Mouse (Mus musculus): ENCODE data around the gene Olfr1423. TPM values are rescaled to one million over a fixed set of nuclear protein-coding genes. Genes with fewer than 3 reads are reported as not detected.

The Olfr1423 gene
- polyA plus RNA-seq, 1 experiment from 2014 or later: not detected

- H3K4me3 ChIP-seq (replicated peaks): peak overlapping the region; percentile 66
- no peaks in the 10 kb centered on the region for H3K27me3 ChIP-seq (replicated peaks)
- peak overlapping the region; percentile 63 for H3K9ac ChIP-seq (replicated peaks)
- H3K36me3 ChIP-seq: no peaks in the 10 kb centered on the region
- peak; percentile 83 for ATAC-seq (ENCODE audit: low FRiP score)
- H3K27ac ChIP-seq (replicated peaks): peak overlapping the region; percentile 86
- H3K4me2 ChIP-seq: peak overlapping the region; percentile 68
- 0% methylated on average over 41 of the region's 41 CpGs for WGBS
- H3K9me3 ChIP-seq (replicated peaks): no peaks in the 10 kb centered on the region
- peaks cover 31% of the 10 kb centered on the region for H3K4me1 ChIP-seq
Observed at GRCm38 (mm10) chr19:12005376-12006360, 35.4 kb downstream of the Olfr1423 start.

GRCm38 (mm10) chr19:12004216-12005008, 36.7 kb downstream of the Olfr1423 start:
- Histone ChIP-seq H3K27ac (replicated peaks) (peak overlapping the region; percentile 64), H3K4me2 (peak overlapping the region; percentile 68), H3K9ac (replicated peaks) (peak overlapping the region; percentile 58; the same call in 1 of the 2 replicates), H3K4me1 (peaks cover 31% of the 10 kb centered on the region), H3K36me3 (no peaks in the 10 kb centered on the region), H3K4me3 (replicated peaks) (peak overlapping the region; percentile 66), H3K9me3 (replicated peaks) (no peaks in the 10 kb centered on the region), H3K27me3 (replicated peaks) (no peaks in the 10 kb centered on the region)
- 59% methylated on average over 9 of the region's 9 CpGs for WGBS
- no peak for ATAC-seq (ENCODE audit: low FRiP score)

- 92% methylated on average over 2 of the region's 2 CpGs for WGBS
- Histone ChIP-seq H3K27ac (replicated peaks) (no peak overlapping the region), H3K4me2 (no peak overlapping the region), H3K36me3 (no peaks in the 10 kb centered on the region), H3K9me3 (replicated peaks) (no peaks in the 10 kb centered on the region), H3K9ac (replicated peaks) (no peak overlapping the region), H3K27me3 (replicated peaks) (no peaks in the 10 kb centered on the region), H3K4me1 (peaks cover 25% of the 10 kb centered on the region), H3K4me3 (replicated peaks) (no peak overlapping the region)
- ATAC-seq (ENCODE audit: low FRiP score): no peak
Observed at GRCm38 (mm10) chr19:12003568-12003967, 37.5 kb downstream of the Olfr1423 start.

GRCm38 (mm10) chr19:12002791-12003190, 38.3 kb downstream of the Olfr1423 start:
- Histone ChIP-seq H3K9ac (replicated peaks) (no peak overlapping the region), H3K27ac (replicated peaks) (no peak overlapping the region), H3K9me3 (replicated peaks) (no peaks in the 10 kb centered on the region), H3K36me3 (no peaks in the 10 kb centered on the region), H3K27me3 (replicated peaks) (no peaks in the 10 kb centered on the region), H3K4me1 (peaks cover 23% of the 10 kb centered on the region), H3K4me3 (replicated peaks) (peak overlapping the region; percentile 19), H3K4me2 (peak overlapping the region; percentile 45)
- ATAC-seq (ENCODE audit: low FRiP score): no peak
- WGBS: 50% methylated on average over 14 of the region's 14 CpGs

GRCm38 (mm10) chr19:12002125-12002524, 39.0 kb downstream of the Olfr1423 start:
- Histone ChIP-seq H3K27ac (replicated peaks) (no peak overlapping the region), H3K9ac (replicated peaks) (no peak overlapping the region), H3K9me3 (replicated peaks) (no peaks in the 10 kb centered on the region), H3K4me2 (peak overlapping the region; percentile 45), H3K36me3 (no peaks in the 10 kb centered on the region), H3K4me1 (peaks cover 17% of the 10 kb centered on the region), H3K27me3 (replicated peaks) (no peaks in the 10 kb centered on the region), H3K4me3 (replicated peaks) (peak overlapping the region; percentile 19)
- WGBS: 1% methylated on average over 11 of the region's 11 CpGs
- ATAC-seq (ENCODE audit: low FRiP score): no peak; the same call in 1 of the 2 replicates

- ATAC-seq (ENCODE audit: low FRiP score): no peak
- Histone ChIP-seq H3K4me1 (peaks cover 12% of the 10 kb centered on the region), H3K9ac (replicated peaks) (no peak overlapping the region), H3K27ac (replicated peaks) (no peak overlapping the region), H3K36me3 (no peaks in the 10 kb centered on the region), H3K27me3 (replicated peaks) (no peaks in the 10 kb centered on the region), H3K4me3 (replicated peaks) (no peak overlapping the region), H3K9me3 (replicated peaks) (no peaks in the 10 kb centered on the region), H3K4me2 (no peak overlapping the region)
- WGBS: 33% methylated on average over 3 of the region's 3 CpGs
Observed at GRCm38 (mm10) chr19:12001686-12002085, 39.4 kb downstream of the Olfr1423 start.

- H3K4me1 ChIP-seq: no peaks in the 10 kb centered on the region
- H3K27ac ChIP-seq (replicated peaks): no peak overlapping the region
- no peaks in the 10 kb centered on the region for H3K27me3 ChIP-seq (replicated peaks)
- no peaks in the 10 kb centered on the region for H3K9me3 ChIP-seq (replicated peaks)
- H3K4me3 ChIP-seq (replicated peaks): no peak overlapping the region
- no peak overlapping the region for H3K4me2 ChIP-seq
- ATAC-seq (ENCODE audit: low FRiP score): no peak
- 68% methylated on average over 2 of the region's 2 CpGs for WGBS
- peaks cover 44% of the 10 kb centered on the region for H3K36me3 ChIP-seq
- H3K9ac ChIP-seq (replicated peaks): no peak overlapping the region
Observed at GRCm38 (mm10) chr19:11995722-11996448, 45.2 kb downstream of the Olfr1423 start.

- no peak for ATAC-seq (ENCODE audit: low FRiP score)
- 91% methylated on average over 6 of the region's 6 CpGs for WGBS
- Histone ChIP-seq H3K27ac (replicated peaks) (no peak overlapping the region), H3K36me3 (peaks cover 53% of the 10 kb centered on the region), H3K4me3 (replicated peaks) (no peak overlapping the region), H3K4me1 (no peaks in the 10 kb centered on the region), H3K9ac (replicated peaks) (no peak overlapping the region), H3K27me3 (replicated peaks) (no peaks in the 10 kb centered on the region), H3K9me3 (replicated peaks) (no peaks in the 10 kb centered on the region), H3K4me2 (no peak overlapping the region)
Observed at GRCm38 (mm10) chr19:11994703-11995431, 46.2 kb downstream of the Olfr1423 start.

- Histone ChIP-seq H3K27me3 (replicated peaks) (no peaks in the 10 kb centered on the region), H3K4me3 (replicated peaks) (no peak overlapping the region), H3K4me2 (no peak overlapping the region), H3K9ac (replicated peaks) (no peak overlapping the region), H3K27ac (replicated peaks) (no peak overlapping the region), H3K36me3 (peaks cover 74% of the 10 kb centered on the region), H3K9me3 (replicated peaks) (no peaks in the 10 kb centered on the region), H3K4me1 (no peaks in the 10 kb centered on the region)
- WGBS: 91% methylated on average over 10 of the region's 10 CpGs
- no peak for ATAC-seq (ENCODE audit: low FRiP score)
Observed at GRCm38 (mm10) chr19:11992441-11993029, 48.6 kb downstream of the Olfr1423 start.

- ATAC-seq (ENCODE audit: low FRiP score): no peak
- Histone ChIP-seq H3K36me3 (peaks cover 78% of the 10 kb centered on the region), H3K27ac (replicated peaks) (no peak overlapping the region), H3K9me3 (replicated peaks) (no peaks in the 10 kb centered on the region), H3K4me3 (replicated peaks) (no peak overlapping the region), H3K9ac (replicated peaks) (no peak overlapping the region), H3K4me1 (no peaks in the 10 kb centered on the region), H3K4me2 (no peak overlapping the region), H3K27me3 (replicated peaks) (no peaks in the 10 kb centered on the region)
- WGBS: 95% methylated on average over 9 of the region's 9 CpGs
Observed at GRCm38 (mm10) chr19:11992034-11992433, 49.1 kb downstream of the Olfr1423 start.

All from neural tube, embryonic 15.5 days (tissue).